Comparison of ENCODE assay signal across 9 mouse cellular contexts in the genomic region with DNA sequence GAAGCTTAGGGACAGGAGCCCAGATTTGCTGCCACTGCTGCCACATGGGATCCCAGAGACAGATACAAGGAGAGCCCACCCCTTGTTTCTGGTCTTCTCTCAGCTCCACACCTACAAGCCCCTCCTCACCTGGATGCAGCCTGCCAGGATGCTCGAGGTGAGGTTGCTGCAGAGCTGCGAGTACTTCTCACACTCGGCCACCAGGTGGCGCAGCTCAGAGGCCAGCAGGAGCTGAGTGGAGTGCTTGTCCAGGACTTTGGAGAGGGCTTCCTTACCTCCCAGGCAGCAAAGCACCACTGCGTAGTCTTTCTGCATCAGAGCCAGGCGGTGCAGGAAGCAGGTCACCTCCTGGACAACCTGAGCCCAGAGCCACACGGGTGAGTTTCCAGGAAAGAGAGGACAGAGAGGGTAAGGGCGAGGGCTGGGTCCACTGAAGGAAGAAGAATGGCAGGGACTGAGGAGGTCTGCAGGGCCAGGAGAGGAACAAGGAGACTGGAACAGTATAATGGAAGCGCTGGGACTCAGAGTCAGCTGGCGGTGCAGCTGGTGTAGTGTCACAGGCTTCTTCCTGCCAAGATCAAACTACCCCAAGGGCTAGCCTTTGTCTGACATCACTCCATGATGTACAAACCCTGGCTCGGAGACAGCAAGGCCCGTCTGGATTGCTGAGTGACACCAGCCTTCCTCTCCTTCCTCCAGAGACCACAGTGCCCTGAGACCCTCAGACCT. TPM values are rescaled to one million over a fixed set of nuclear protein-coding genes. Genes with fewer than 3 reads are reported as not detected.
DNase-seq lines count a peak whose midpoint lies in the region; ATAC-seq and TF ChIP-seq lines count a peak whose summit lies in the region.
"Had no signal": no experiment of that assay in that cellular context is flagged by ENCODE, and none has a peak within 500 bp of the region (broad histone marks: within the 10 kb centered on the region; RNA-seq: fewer than 3 reads in every experiment).

No protein-coding gene starts in this region.

- no peak overlapping the region for H3K4me3 ChIP-seq in cortical plate, adult 2 months (ENCODE audit: insufficient read depth, low read length)
- H3K4me3 ChIP-seq in kidney, embryonic 15.5 days (replicated peaks) = no peak overlapping the region
- H3K4me3 ChIP-seq in liver, embryonic 15.5 days (replicated peaks) = no peak overlapping the region
- no peak overlapping the region for H3K4me3 ChIP-seq in neural tube, embryonic 13.5 days
- H3K4me3 ChIP-seq: embryonic facial prominence, embryonic 13.5 days had no signal

- TF ChIP-seq POLR2A in cortical plate, adult 2 months (IDR thresholded peaks at IDR 0.05; ENCODE audit: extremely low read depth, insufficient read depth, low read length) = no peak

- DNase-seq in 3134 (ENCODE audit: extremely low read depth, insufficient read length, low spot score) (peak; percentile 61), adipocyte (ENCODE audit: low spot score) (peak; percentile 40)
- DNase-seq in testis, postnatal 14 days (ENCODE audit: low spot score) = peak; percentile 70

- WGBS in kidney, embryonic 15.5 days = 38% methylated on average over 12 of the region's 12 CpGs
- WGBS in liver, embryonic 15.5 days (ENCODE audit: insufficient replicate concordance) = 31% methylated on average over 12 of the region's 12 CpGs
- 37% methylated on average over 12 of the region's 12 CpGs for WGBS in neural tube, embryonic 13.5 days

- 0 out of 2 replicates have a peak, but pooled peaks cover 4% of the 10 kb centered on the region for H3K36me3 ChIP-seq in kidney, embryonic 15.5 days
- no peaks in the 10 kb centered on the region for H3K36me3 ChIP-seq in liver, embryonic 15.5 days (replicated peaks)
- peaks cover 55% of the 10 kb centered on the region for H3K36me3 ChIP-seq in neural tube, embryonic 13.5 days

- peak; percentile 71 for ATAC-seq in granulocyte monocyte progenitor cell, adult 5-6 weeks (replicated peaks; ENCODE audit: poor library complexity, severe bottlenecking)
- ATAC-seq in kidney, embryonic 15.5 days (replicated peaks; ENCODE audit: low FRiP score) = peak; percentile 50; the same call in 1 of the 2 replicates
- ATAC-seq in liver, embryonic 15.5 days (ENCODE audit: insufficient read depth) = peak; percentile 22; the same call in 1 of the 2 replicates
- ATAC-seq in neural tube, embryonic 13.5 days (ENCODE audit: low read depth) = peak; percentile 52; the same call in 1 of the 2 replicates

- no peak overlapping the region for H3K9ac ChIP-seq in kidney, embryonic 15.5 days
- no peak overlapping the region for H3K9ac ChIP-seq in liver, embryonic 15.5 days
- no peak overlapping the region for H3K9ac ChIP-seq in neural tube, embryonic 13.5 days
- H3K9ac ChIP-seq: embryonic facial prominence, embryonic 13.5 days had no signal

- H3K27ac ChIP-seq in cortical plate, adult 2 months (ENCODE audit: insufficient read depth, low read length) = no peak overlapping the region
- no peak overlapping the region for H3K27ac ChIP-seq in kidney, embryonic 15.5 days
- H3K27ac ChIP-seq in liver, embryonic 15.5 days (replicated peaks) = no peak overlapping the region
- no peak overlapping the region for H3K27ac ChIP-seq in neural tube, embryonic 13.5 days (replicated peaks)
- H3K27ac ChIP-seq: embryonic facial prominence, embryonic 13.5 days had no signal

- H3K27me3 ChIP-seq in kidney, embryonic 15.5 days = peaks cover 9% of the 10 kb centered on the region
- peaks cover 22% of the 10 kb centered on the region for H3K27me3 ChIP-seq in liver, embryonic 15.5 days
- H3K27me3 ChIP-seq in neural tube, embryonic 13.5 days = peaks cover 26% of the 10 kb centered on the region

- H3K4me2 ChIP-seq in kidney, embryonic 15.5 days = no peak overlapping the region
- H3K4me2 ChIP-seq in liver, embryonic 15.5 days = no peak overlapping the region
- H3K4me2 ChIP-seq in neural tube, embryonic 13.5 days = no peak overlapping the region
- H3K4me2 ChIP-seq: embryonic facial prominence, embryonic 13.5 days had no signal

- H3K9me3 ChIP-seq in kidney, embryonic 15.5 days (replicated peaks) = no peaks in the 10 kb centered on the region
- no peaks in the 10 kb centered on the region for H3K9me3 ChIP-seq in liver, embryonic 15.5 days (replicated peaks)
- no peaks in the 10 kb centered on the region for H3K9me3 ChIP-seq in neural tube, embryonic 13.5 days
- H3K9me3 ChIP-seq: embryonic facial prominence, embryonic 13.5 days had no signal

- peak; percentile 77 for TF ChIP-seq CTCF in cortical plate, adult 2 months (IDR thresholded peaks at IDR 0.05; ENCODE audit: extremely low read depth, insufficient read depth, low read length)

- H3K4me1 ChIP-seq in cortical plate, adult 2 months (ENCODE audit: control insufficient read depth, insufficient read depth, low read length) = no peaks in the 10 kb centered on the region
- 0 out of 2 replicates have a peak, but pooled peaks cover 2% of the 10 kb centered on the region for H3K4me1 ChIP-seq in kidney, embryonic 15.5 days
- H3K4me1 ChIP-seq in liver, embryonic 15.5 days (replicated peaks) = no peaks in the 10 kb centered on the region
- H3K4me1 ChIP-seq in neural tube, embryonic 13.5 days (replicated peaks) = 0 out of 2 replicates have a peak, but pooled peaks cover 2% of the 10 kb centered on the region

RNA-seq across cellular contexts. Expression of a gene that starts 20.4 kb away (rescaled TPM):
- 60.0 and 70.5 TPM in 2 replicates for polyA plus RNA-seq in cortical plate, adult 2 months (2012; rRNA removed)
- 14.2 and 34.8 TPM in 2 replicates for total RNA-seq in granulocyte monocyte progenitor cell, adult 5-6 weeks (2014; fragmentation: Nextera tagmentation)
- total RNA-seq in granulocyte monocyte progenitor cell, adult 5-6 weeks (2017) = 7.5 and 8.9 TPM in 2 replicates
- polyA plus RNA-seq in kidney, embryonic 15.5 days (2015; fragmentation: Nextera tagmentation; extraction: Ambion mirVana) = 5.3 and 5.8 TPM in 2 replicates
- 0.50 and 0.51 TPM in 2 replicates for polyA plus RNA-seq in liver, embryonic 15.5 days (2015; fragmentation: Nextera tagmentation; extraction: Ambion mirVana)
- polyA plus RNA-seq in neural tube, embryonic 13.5 days (2015; fragmentation: Nextera tagmentation; extraction: Ambion mirVana) = 16.4 and 17.0 TPM in 2 replicates

RNA-seq across cellular contexts. Expression of a gene that starts 29.2 kb away (rescaled TPM):
- polyA plus RNA-seq in cortical plate, adult 2 months (2012; rRNA removed) = 5.9 and 6.5 TPM in 2 replicates
- total RNA-seq in granulocyte monocyte progenitor cell, adult 5-6 weeks (2014; fragmentation: Nextera tagmentation) = 33.1 and 50.1 TPM in 2 replicates
- 18.8 and 25.8 TPM in 2 replicates for total RNA-seq in granulocyte monocyte progenitor cell, adult 5-6 weeks (2017)
- 58.0 and 58.5 TPM in 2 replicates for polyA plus RNA-seq in kidney, embryonic 15.5 days (2015; fragmentation: Nextera tagmentation; extraction: Ambion mirVana)
- polyA plus RNA-seq in liver, embryonic 15.5 days (2015; fragmentation: Nextera tagmentation; extraction: Ambion mirVana) = 17.5 and 17.7 TPM in 2 replicates
- polyA plus RNA-seq in neural tube, embryonic 13.5 days (2015; fragmentation: Nextera tagmentation; extraction: Ambion mirVana) = 19.0 and 19.2 TPM in 2 replicates

RNA-seq across cellular contexts. Expression of a gene that starts 30.2 kb away (rescaled TPM):
- 89.1 and 90.0 TPM in 2 replicates for polyA plus RNA-seq in cortical plate, adult 2 months (2012; rRNA removed)
- 27.4 and 42.7 TPM in 2 replicates for total RNA-seq in granulocyte monocyte progenitor cell, adult 5-6 weeks (2014; fragmentation: Nextera tagmentation)
- 29.6 and 47.7 TPM in 2 replicates for total RNA-seq in granulocyte monocyte progenitor cell, adult 5-6 weeks (2017)
- 9.1 and 9.5 TPM in 2 replicates for polyA plus RNA-seq in kidney, embryonic 15.5 days (2015; fragmentation: Nextera tagmentation; extraction: Ambion mirVana)
- polyA plus RNA-seq in liver, embryonic 15.5 days (2015; fragmentation: Nextera tagmentation; extraction: Ambion mirVana) = 2.2 and 3.1 TPM in 2 replicates
- 4.7 and 5.4 TPM in 2 replicates for polyA plus RNA-seq in neural tube, embryonic 13.5 days (2015; fragmentation: Nextera tagmentation; extraction: Ambion mirVana)

RNA-seq across cellular contexts. Expression of a gene that starts 38.3 kb away (rescaled TPM):
- 56.2 and 57.3 TPM in 2 replicates for polyA plus RNA-seq in cortical plate, adult 2 months (2012; rRNA removed)
- 0.09 TPM in 1 of 2 replicates, not detected in the other for total RNA-seq in granulocyte monocyte progenitor cell, adult 5-6 weeks (2014; fragmentation: Nextera tagmentation)
- not detected in 2 replicates for total RNA-seq in granulocyte monocyte progenitor cell, adult 5-6 weeks (2017)
- 0.17 and 0.26 TPM in 2 replicates for polyA plus RNA-seq in kidney, embryonic 15.5 days (2015; fragmentation: Nextera tagmentation; extraction: Ambion mirVana)
- 0.01 TPM in 2 replicates for polyA plus RNA-seq in liver, embryonic 15.5 days (2015; fragmentation: Nextera tagmentation; extraction: Ambion mirVana)
- 6.0 and 6.9 TPM in 2 replicates for polyA plus RNA-seq in neural tube, embryonic 13.5 days (2015; fragmentation: Nextera tagmentation; extraction: Ambion mirVana)
